ENCODE assay signal across 8 mouse cellular contexts in the genomic region with DNA sequence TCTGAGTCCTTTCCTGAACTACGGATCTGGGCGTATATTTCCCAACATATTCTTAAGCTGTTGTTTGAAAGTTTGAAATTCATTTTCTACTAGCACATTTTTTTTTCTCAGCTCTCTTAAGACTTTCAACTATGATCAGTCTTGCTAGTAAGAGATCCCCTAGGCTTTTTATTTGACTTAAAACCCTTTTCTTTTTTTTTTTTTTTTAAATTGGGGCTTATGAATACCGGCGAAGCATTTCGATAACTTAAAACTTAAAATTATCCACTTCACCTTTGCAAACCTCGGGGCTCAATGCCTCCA. TPM values are rescaled to one million over a fixed set of nuclear protein-coding genes. Genes with fewer than 3 reads are reported as not detected.
A peak's percentile ranks its signal among the peaks of the same experiment; 100 is the strongest.
DNase-seq lines count a peak whose midpoint lies in the region; ATAC-seq and TF ChIP-seq lines count a peak whose summit lies in the region.

No protein-coding gene starts in this region.

- H3K4me1 ChIP-seq in lung, postnatal 0 days (ENCODE audit: insufficient read depth, low read depth, low read length) = no peaks in the 10 kb centered on the region
- H3K4me1 ChIP-seq in embryonic fibroblast, embryonic 13.5 days (ENCODE audit: control insufficient read depth, insufficient read depth, low read length) = peaks cover 3% of the 10 kb centered on the region; the same call in 1 of the 2 replicates
- no peaks in the 10 kb centered on the region for H3K4me1 ChIP-seq in limb, embryonic 11.5 days (ENCODE audit: control insufficient read depth, insufficient read depth, low read length)
- H3K4me1 ChIP-seq in olfactory bulb, adult 2 months (ENCODE audit: control insufficient read depth, insufficient read depth, low read length) = no peaks in the 10 kb centered on the region

- no peak for TF ChIP-seq EP300 in lung, postnatal 0 days (IDR thresholded peaks at IDR 0.05)

- whole genome bisulfite sequencing in lung, postnatal 0 days = 3% methylated on average over 6 of the region's 6 CpGs
- 6% methylated on average over 6 of the region's 6 CpGs for WGBS in limb, embryonic 11.5 days
- 3% methylated on average over 6 of the region's 6 CpGs for WGBS in olfactory bulb, adult 2 months

- TF ChIP-seq POLR2A in embryonic fibroblast, embryonic 13.5 days (IDR thresholded peaks at IDR 0.05; ENCODE audit: low read depth, low read length) = no peak
- no peak for TF ChIP-seq POLR2A in olfactory bulb, adult 2 months (IDR thresholded peaks at IDR 0.05; ENCODE audit: insufficient read depth, low read depth, low read length)

- no peak for TF ChIP-seq CTCF in lung, postnatal 0 days (IDR thresholded peaks at IDR 0.05)
- no peak for TF ChIP-seq CTCF in embryonic fibroblast, embryonic 13.5 days (IDR thresholded peaks at IDR 0.05; ENCODE audit: borderline replicate concordance, insufficient read depth, low read length)
- no peak for TF ChIP-seq CTCF in olfactory bulb, adult 2 months (IDR thresholded peaks at IDR 0.05; ENCODE audit: insufficient read depth, low read depth, low read length)

- H3K27ac ChIP-seq in lung, postnatal 0 days (ENCODE audit: low read length) = peak overlapping the region; percentile 96
- H3K27ac ChIP-seq in embryonic fibroblast, embryonic 13.5 days (ENCODE audit: insufficient read depth, low read length) = peak overlapping the region; percentile 68; the same call in 1 of the 2 replicates
- H3K27ac ChIP-seq in limb, embryonic 11.5 days (replicated peaks; ENCODE audit: low read depth, low read length) = no peak overlapping the region; the same call in 1 of the 2 replicates
- H3K27ac ChIP-seq in olfactory bulb, adult 2 months (ENCODE audit: insufficient read depth, low read depth, low read length) = no peak overlapping the region

- DNase-seq in lung, postnatal 0 days (ENCODE audit: low spot score) = no peak
- DNase-seq in lung, postnatal 4 days = no peak
- no peak for DNase-seq in limb, embryonic 11.5 days (ENCODE audit: low spot score)
- DNase-seq in MN1 (ENCODE audit: low spot score) = no peak
- no peak for DNase-seq in urinary bladder, postnatal 14 days (ENCODE audit: low spot score)

- no peak for ATAC-seq in lung, postnatal 0 days
- ATAC-seq in limb, embryonic 11.5 days (ENCODE audit: insufficient number of reproducible peaks, low FRiP score, low TSS enrichment, low read depth) = no peak
- ATAC-seq in megakaryocyte-erythroid progenitor cell, adult 5-6 weeks (replicated peaks; ENCODE audit: low FRiP score, low TSS enrichment, poor library complexity, severe bottlenecking) = no peak

- H3K9me3 ChIP-seq in lung, postnatal 0 days (ENCODE audit: low read length) = no peaks in the 10 kb centered on the region
- H3K9me3 ChIP-seq in limb, embryonic 11.5 days (ENCODE audit: control insufficient read depth, low read length) = no peaks in the 10 kb centered on the region

- H3K27me3 ChIP-seq in lung, postnatal 0 days (replicated peaks; ENCODE audit: insufficient read depth, low read length) = no peaks in the 10 kb centered on the region
- H3K27me3 ChIP-seq in limb, embryonic 11.5 days (ENCODE audit: control insufficient read depth, insufficient read depth, low read length) = no peaks in the 10 kb centered on the region

- peak overlapping the region; percentile 83 for H3K4me2 ChIP-seq in lung, postnatal 0 days (replicated peaks; ENCODE audit: low read depth, low read length)
- peak overlapping the region; percentile 86 for H3K4me2 ChIP-seq in limb, embryonic 11.5 days (ENCODE audit: low read depth, severe bottlenecking)

- peak overlapping the region; percentile 82 for H3K9ac ChIP-seq in lung, postnatal 0 days (replicated peaks; ENCODE audit: low read depth)
- peak overlapping the region; percentile 90; the same call in 1 of the 2 replicates for H3K9ac ChIP-seq in limb, embryonic 11.5 days (ENCODE audit: low read length)

- peak overlapping the region; percentile 88 for H3K4me3 ChIP-seq in lung, postnatal 0 days (ENCODE audit: low read depth, low read length)
- H3K4me3 ChIP-seq in embryonic fibroblast, embryonic 13.5 days (ENCODE audit: insufficient read depth, low read length) = peak overlapping the region; percentile 62
- peak overlapping the region; percentile 88 for H3K4me3 ChIP-seq in limb, embryonic 11.5 days (ENCODE audit: low read depth, low read length)
- H3K4me3 ChIP-seq in olfactory bulb, adult 2 months (ENCODE audit: insufficient read depth, low read depth, low read length) = peak overlapping the region; percentile 100

- H3K36me3 ChIP-seq in lung, postnatal 0 days (ENCODE audit: insufficient read depth, low read length) = no peaks in the 10 kb centered on the region
- H3K36me3 ChIP-seq in limb, embryonic 11.5 days (ENCODE audit: control insufficient read depth, insufficient read depth, low read length) = no peaks in the 10 kb centered on the region

RNA-seq across cellular contexts. Expression of a gene that starts 0.6 kb away (rescaled TPM):
- 10.8 and 13.3 TPM in 2 replicates for polyA plus RNA-seq in lung, postnatal 0 days (2015; fragmentation: Nextera tagmentation; extraction: Ambion mirVana)
- 8.0 and 8.4 TPM in 2 replicates for polyA plus RNA-seq in embryonic fibroblast, embryonic 13.5 days (2011; ENCODE audit: insufficient read length, low read depth, missing spikeins)
- 11.0 and 11.4 TPM in 2 replicates for polyA plus RNA-seq in limb, embryonic 11.5 days (2014; fragmentation: Nextera tagmentation; extraction: Ambion mirVana)
- not detected in 2 replicates for polyA plus RNA-seq in olfactory bulb, adult 2 months (2012; ENCODE audit: insufficient read depth, insufficient read length, low replicate concordance, missing spikeins)
- 13.4 and 15.5 TPM in 2 replicates for total RNA-seq in megakaryocyte-erythroid progenitor cell, adult 5-6 weeks (2014; fragmentation: Nextera tagmentation)
- 13.1 and 16.9 TPM in 2 replicates for total RNA-seq in megakaryocyte-erythroid progenitor cell, adult 5-6 weeks (2017)

Comparison
In these comparisons a context has a peak if more than half of its experiments do, and no peak if none do; other contexts are left out.
1. H3K27ac ChIP-seq: peak in lung, postnatal 0 days (single experiment) and embryonic fibroblast, embryonic 13.5 days (single experiment); none in limb, embryonic 11.5 days (single experiment) and olfactory bulb, adult 2 months (single experiment).
2. Peak in every context shown above with its lines, with median percentiles within 50 percentile points of each other: H3K4me3 ChIP-seq.